Mouse (Mus musculus): Measurements from ENCODE around the gene Tmem107.
A peak's percentile ranks its signal among the peaks of the same experiment; 100 is the strongest.

Gene Tmem107

GRCm38 (mm10) chr11:69059975-69060411, 10.6 kb upstream of the Tmem107 start:
- peak in 1 of 2 experiments; percentile 73 for DNase-seq

GRCm38 (mm10) chr11:69060448-69061254, 10.0 kb upstream of the Tmem107 start:
- peak; percentile 52 to 54 for DNase-seq

- peak; percentile 24 to 49 for DNase-seq
These were observed 9.2 kb upstream of the Tmem107 start for GRCm38 (mm10) chr11:69061255-69061912.

- peak; percentile 87 for DNase-seq
These were observed 8.3 kb upstream of the Tmem107 start for GRCm38 (mm10) chr11:69062194-69062760.

- DNase-seq, result peak; percentile 97 to 98
These were observed 7.8 kb upstream of the Tmem107 start for GRCm38 (mm10) chr11:69062761-69063224.

GRCm38 (mm10) chr11:69063413-69064201, 7.0 kb upstream of the Tmem107 start:
- DNase-seq, result peak; percentile 94 to 96

- no peak for DNase-seq
These were observed 6.1 kb upstream of the Tmem107 start for GRCm38 (mm10) chr11:69064259-69065133.

GRCm38 (mm10) chr11:69065394-69065925, 5.1 kb upstream of the Tmem107 start:
- DNase-seq, result no peak

- peak; percentile 70 to 74 for DNase-seq
These were observed 4.3 kb upstream of the Tmem107 start for GRCm38 (mm10) chr11:69066163-69066861.

- DNase-seq, result peak; percentile 94 to 95
These were observed 3.6 kb upstream of the Tmem107 start for GRCm38 (mm10) chr11:69066956-69067355.

- DNase-seq, result peak in 1 of 2 experiments; percentile 18
These were observed 3.0 kb upstream of the Tmem107 start for GRCm38 (mm10) chr11:69067601-69068000.

GRCm38 (mm10) chr11:69070093-69070492, 513 bp upstream of the Tmem107 start:
- no peak for DNase-seq

GRCm38 (mm10) chr11:69071262-69071661, 656 bp downstream of the Tmem107 start:
- DNase-seq, result no peak

- peak in 1 of 2 experiments; percentile 18 for DNase-seq
These were observed 1.6 kb downstream of the Tmem107 start for GRCm38 (mm10) chr11:69072234-69072633.

- no peak for DNase-seq
These were observed 2.1 kb downstream of the Tmem107 start for GRCm38 (mm10) chr11:69072666-69073064.

GRCm38 (mm10) chr11:69073065-69073888, 2.7 kb downstream of the Tmem107 start:
- DNase-seq, result peak; percentile 88 to 91

- peak in 1 of 2 experiments; percentile 22 for DNase-seq
These were observed 3.6 kb downstream of the Tmem107 start for GRCm38 (mm10) chr11:69073951-69074775.

GRCm38 (mm10) chr11:69074776-69075069, 4.1 kb downstream of the Tmem107 start:
- DNase-seq, result no peak
